Mouse (Mus musculus) kidney, adult 2 months (tissue): ENCODE results near the gene Arfgef2. TPM values are rescaled to one million over a fixed set of nuclear protein-coding genes. Genes with fewer than 3 reads are reported as not detected.

Source experiments
- DNase-seq: peaks from one replicate; pipeline ENCODE4 v3.0.0; 2021
- H3K27ac ChIP-seq: fragments of 200-500 bp; 2 replicates; pipeline ENCODE4 v1.5.1; 2012; ENCODE audit warnings: low read depth, low read length, control low read depth, inconsistent platforms; ENCODE audit not compliant: insufficient read depth
- H3K27me3 ChIP-seq: fragments of 200-500 bp; replicated peaks from 2 replicates; pipeline ENCODE4 v1.6.1; 2012; ENCODE audit warnings: mild to moderate bottlenecking, moderate library complexity, low read length, inconsistent platforms; ENCODE audit not compliant: control insufficient read depth, insufficient read depth
- H3K36me3 ChIP-seq: fragments of 200-500 bp; 2 replicates; pipeline ENCODE4 v1.6.1; 2012; ENCODE audit warnings: mild to moderate bottlenecking, moderate library complexity, low read length, inconsistent platforms; ENCODE audit not compliant: control insufficient read depth, insufficient read depth
- H3K4me1 ChIP-seq: fragments of 200-500 bp; 2 replicates; pipeline ENCODE4 v1.6.1; 2011; ENCODE audit warnings: low read length; ENCODE audit not compliant: control insufficient read depth, insufficient read depth
- H3K4me3 ChIP-seq: fragments of 200-500 bp; 2 replicates; pipeline ENCODE4 v1.5.1; 2011; ENCODE audit warnings: mild to moderate bottlenecking, low read depth, low read length, control low read depth; ENCODE audit not compliant: insufficient read depth
- CTCF ChIP-seq: fragments of 200-500 bp; conservative IDR thresholded peaks from 2 replicates; pipeline ENCODE4 v1.5.1; 2011; ENCODE audit warnings: low read depth, mild to moderate bottlenecking, control low read depth, low read length, moderate library complexity, mixed read lengths; ENCODE audit not compliant: insufficient read depth, insufficient read length
- POLR2A ChIP-seq: fragments of 200-500 bp; IDR thresholded peaks from one replicate; pipeline ENCODE4 v1.6.1; 2011; ENCODE audit warnings: low read depth, low read length, control low read depth
- WGBS: fragments of 180-500 bp; shearing (Covaris S2); methylation state at CpG from one replicate; pipeline ENCODE4 v1.1.7; 2018; 5-methylcytosine and 5-hydroxymethylcytosine counted together
- polyA plus RNA-seq: library from polyadenylated mRNA; depleted of rRNA; stranded (reverse); fragments of >200 nt; gene quantifications from 2 replicates; pipeline ENCODE4 v1.2.3, GENCODE M21; 2012; rRNA removed

Gene Arfgef2
- 17.9 and 18.7 TPM in 2 replicates for polyA plus RNA-seq

GRCm38 (mm10) chr2:166805250-166806172 lies at the start of gene Arfgef2:
Gene Arfgef2 (plus strand): TSS chr2:166805588.
- peaks cover 10% of the 10 kb centered on the region for H3K4me1 ChIP-seq
- H3K27ac ChIP-seq = peak within 1 kb of the TSS; percentile 95
- no peaks in the 10 kb centered on the region for H3K27me3 ChIP-seq
- peak; percentile 95 for DNase-seq
- TF ChIP-seq POLR2A = peak; percentile 45
- TF ChIP-seq CTCF = no peak
- WGBS = under 1% methylated on average over 73 of the region's 76 CpGs
- H3K36me3 ChIP-seq = no peaks in the 10 kb centered on the region
- peak within 1 kb of the TSS; percentile 100 for H3K4me3 ChIP-seq

GRCm38 (mm10) chr2:166757969-166758368 lies 47.4 kb upstream of the Arfgef2 start:
- no peaks in the 10 kb centered on the region for H3K27me3 ChIP-seq
- H3K36me3 ChIP-seq = no peaks in the 10 kb centered on the region
- 44% methylated on average over 3 of the region's 3 CpGs for WGBS
- no peak for TF ChIP-seq POLR2A
- no peak for TF ChIP-seq CTCF
- H3K4me1 ChIP-seq = no peaks in the 10 kb centered on the region
- no peak overlapping the region for H3K4me3 ChIP-seq
- no peak overlapping the region for H3K27ac ChIP-seq
- DNase-seq = no peak

GRCm38 (mm10) chr2:166764051-166764450 lies 41.3 kb upstream of the Arfgef2 start:
- Histone ChIP-seq H3K36me3 (no peaks in the 10 kb centered on the region), H3K4me1 (no peaks in the 10 kb centered on the region), H3K27ac (no peak overlapping the region), H3K4me3 (no peak overlapping the region), H3K27me3 (no peaks in the 10 kb centered on the region)
- no peak for DNase-seq
- 57% methylated on average over 5 of the region's 5 CpGs for WGBS
- TF ChIP-seq CTCF (no peak), POLR2A (no peak)

DNA sequence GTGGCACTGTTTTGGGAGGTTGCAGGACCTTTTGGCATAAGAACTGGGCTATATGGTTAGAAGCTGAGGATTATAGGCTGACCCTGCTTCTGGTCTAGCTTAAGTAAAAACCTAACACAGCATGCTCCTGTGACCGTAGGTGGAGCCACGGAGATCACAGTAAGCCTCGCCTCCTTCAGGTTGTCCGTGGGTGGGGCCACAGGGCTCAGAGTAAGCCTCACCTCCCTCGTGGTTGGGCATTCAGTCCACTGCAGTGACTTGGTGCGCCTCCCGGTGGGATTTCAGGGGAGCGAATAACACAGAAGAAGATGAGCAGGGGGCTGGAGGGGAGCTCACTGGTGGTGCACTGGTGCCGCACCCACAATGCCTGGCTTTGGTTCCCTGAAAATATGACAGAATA lies 37.8 kb upstream of the Arfgef2 start:
- no peaks in the 10 kb centered on the region for H3K4me1 ChIP-seq
- H3K4me3 ChIP-seq = no peak overlapping the region
- no peak overlapping the region for H3K27ac ChIP-seq
- no peaks in the 10 kb centered on the region for H3K36me3 ChIP-seq
- WGBS = 76% methylated on average over 9 of the region's 9 CpGs
- DNase-seq = no peak
- TF ChIP-seq CTCF (no peak), POLR2A (no peak)
- H3K27me3 ChIP-seq = no peaks in the 10 kb centered on the region

DNA sequence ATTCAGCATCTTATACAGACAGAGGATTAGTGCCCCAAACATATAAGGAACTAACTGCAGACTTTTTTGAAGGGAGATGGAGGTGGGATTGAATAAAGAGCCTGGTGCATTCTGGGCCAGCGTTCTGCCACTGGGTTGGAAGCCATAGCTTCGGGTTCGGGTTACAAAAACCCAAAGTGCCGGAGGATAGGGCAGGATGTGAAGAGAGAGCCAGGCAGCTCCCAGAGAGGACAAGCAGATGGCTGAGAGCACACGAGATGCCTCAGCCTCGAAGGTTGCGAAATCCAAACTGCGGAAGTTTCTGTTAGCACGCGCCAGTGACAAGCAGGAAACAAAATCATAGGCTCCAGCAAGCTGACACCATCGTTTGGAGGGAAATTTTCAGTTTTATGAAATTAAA lies 34.0 kb upstream of the Arfgef2 start:
- Histone ChIP-seq H3K4me1 (no peaks in the 10 kb centered on the region), H3K36me3 (no peaks in the 10 kb centered on the region), H3K27ac (no peak overlapping the region), H3K4me3 (no peak overlapping the region), H3K27me3 (no peaks in the 10 kb centered on the region)
- TF ChIP-seq CTCF = no peak
- no peak for TF ChIP-seq POLR2A
- peak; percentile 34 for DNase-seq
- WGBS = 42% methylated on average over 11 of the region's 11 CpGs

DNA sequence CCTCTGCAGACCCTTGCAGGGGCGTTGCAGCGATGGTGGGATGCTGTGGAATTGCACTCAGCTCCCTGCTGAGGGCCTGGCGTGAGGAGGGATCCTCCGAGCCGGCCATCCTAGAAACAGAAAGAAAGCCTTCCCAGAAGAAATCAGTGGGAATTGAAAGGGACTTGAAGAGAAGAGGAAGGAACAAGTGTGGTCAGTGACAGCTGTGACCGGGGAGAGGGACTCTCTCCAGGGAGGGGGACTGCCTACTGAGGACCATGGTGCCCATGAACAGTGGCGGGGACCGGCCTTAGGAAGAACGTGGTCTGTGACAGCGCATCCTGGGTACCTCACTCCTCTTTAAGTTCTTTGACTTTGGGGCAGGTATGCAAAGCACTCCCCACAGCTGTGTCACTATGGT lies 31.8 kb upstream of the Arfgef2 start:
- no peak for DNase-seq
- no peak for TF ChIP-seq POLR2A
- no peak for TF ChIP-seq CTCF

DNA sequence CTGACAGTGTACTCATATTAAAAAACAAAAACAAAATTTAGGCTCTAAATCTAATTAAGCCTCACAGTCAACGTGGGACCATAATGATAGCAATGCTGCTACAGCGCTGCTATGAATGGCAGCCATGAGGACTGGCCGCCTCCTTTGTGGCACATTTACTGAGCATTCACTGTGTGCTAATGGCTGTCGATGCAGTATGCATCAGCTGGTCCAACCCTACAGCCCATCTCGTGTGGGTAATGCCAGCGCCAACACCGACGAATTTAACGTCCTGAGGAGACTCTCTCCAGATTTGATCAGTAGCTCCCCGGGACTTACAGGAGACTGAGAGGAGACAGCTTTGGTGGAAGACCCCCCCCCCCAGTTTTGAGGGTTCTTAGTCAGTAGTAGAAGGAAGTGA lies 31.1 kb upstream of the Arfgef2 start:
- H3K4me1 ChIP-seq = no peaks in the 10 kb centered on the region
- no peaks in the 10 kb centered on the region for H3K36me3 ChIP-seq
- no peaks in the 10 kb centered on the region for H3K27me3 ChIP-seq
- TF ChIP-seq POLR2A = no peak
- no peak for TF ChIP-seq CTCF
- no peak overlapping the region for H3K4me3 ChIP-seq
- H3K27ac ChIP-seq = no peak overlapping the region
- WGBS = 86% methylated on average over 10 of the region's 10 CpGs
- DNase-seq = no peak

More for the DNA sequence above, 31.8 kb upstream of the Arfgef2 start:
- Histone ChIP-seq H3K4me3 (no peak overlapping the region), H3K27me3 (no peaks in the 10 kb centered on the region), H3K27ac (no peak overlapping the region), H3K36me3 (no peaks in the 10 kb centered on the region), H3K4me1 (no peaks in the 10 kb centered on the region)
- 88% methylated on average over 10 of the region's 10 CpGs for WGBS

DNA sequence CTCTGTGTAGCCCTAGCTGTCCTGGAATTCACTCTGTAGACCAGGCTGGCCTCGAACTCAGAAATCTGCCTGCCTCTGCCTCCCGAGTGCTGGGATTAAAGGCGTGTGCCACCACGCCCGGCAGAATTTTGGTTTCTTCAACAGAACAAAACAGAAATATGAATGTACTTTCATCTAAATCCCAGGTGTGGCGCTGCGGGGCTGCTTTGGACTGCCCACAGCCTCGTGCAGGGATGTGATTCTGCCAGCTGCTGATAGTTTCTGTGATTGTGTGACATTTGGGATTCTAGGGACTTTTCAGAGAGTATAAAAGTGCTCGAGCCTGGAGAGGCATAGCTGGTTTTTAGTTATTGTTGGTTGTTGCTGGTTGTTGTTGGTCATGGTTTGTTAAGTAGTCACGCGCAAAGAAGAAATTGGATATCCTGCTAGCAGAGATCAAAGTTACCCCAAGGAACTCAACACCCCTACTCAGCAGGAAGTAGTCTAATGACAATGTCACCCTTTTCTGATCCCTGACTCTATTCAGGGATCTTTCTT lies 30.0 kb upstream of the Arfgef2 start:
- H3K27me3 ChIP-seq = no peaks in the 10 kb centered on the region
- H3K36me3 ChIP-seq = no peaks in the 10 kb centered on the region
- no peak overlapping the region for H3K27ac ChIP-seq
- DNase-seq = no peak
- H3K4me3 ChIP-seq = no peak overlapping the region
- no peaks in the 10 kb centered on the region for H3K4me1 ChIP-seq
- TF ChIP-seq CTCF (no peak), POLR2A (no peak)
- 63% methylated on average over 11 of the region's 11 CpGs for WGBS
